Mouse (Mus musculus) G1E (cell line): ENCODE measurements at regions not wholly inside any gene's neighbourhood (a gene's known extent, or its start where the extent isn't known, plus 50 kb on each side); places are given as distances from the start of the nearest gene placed in this dataset.
A peak's percentile ranks its signal among the peaks of the same experiment; 100 is the strongest.

Experiments used
- ATAC-seq: 2 replicates; pipeline ENCODE4 v1.8.0; 2016; ENCODE audit warnings: mild to moderate bottlenecking; ENCODE audit not compliant: insufficient number of reproducible peaks, poor library complexity, low FRiP score, severe bottlenecking; ENCODE audit errors: extremely low read depth
- DNase-seq: peaks from one replicate; pipeline ENCODE4 v3.0.0; 2012; ENCODE audit warnings: low spot score
- H3K27me3 ChIP-seq: 2 replicates; pipeline ENCODE4 v1.6.1; 2012; ENCODE audit warnings: mild to moderate bottlenecking, low read length, inconsistent platforms; ENCODE audit not compliant: insufficient read depth
- H3K36me3 ChIP-seq: replicated peaks from 2 replicates; pipeline ENCODE3; 2012; ENCODE audit warnings: mild to moderate bottlenecking, inconsistent platforms
- H3K4me1 ChIP-seq: 2 replicates; pipeline ENCODE4 v1.6.1; 2012; ENCODE audit warnings: low read depth, low read length, inconsistent platforms, mixed read lengths; ENCODE audit not compliant: insufficient read depth
- H3K4me3 ChIP-seq: 2 replicates; pipeline ENCODE4 v1.5.1; 2012; ENCODE audit warnings: low read depth, mild to moderate bottlenecking, inconsistent platforms, low read length, moderate library complexity, mixed read lengths
- H3K9me3 ChIP-seq: replicated peaks from 2 replicates; pipeline ENCODE4 v1.6.1; 2012; ENCODE audit warnings: inconsistent platforms
- CTCF ChIP-seq: IDR thresholded peaks from 2 replicates; pipeline ENCODE4 v1.5.1; 2012; ENCODE audit warnings: low read depth, low read length, inconsistent platforms, mixed read lengths
- GATA1 ChIP-seq: IDR thresholded peaks from 2 replicates; pipeline ENCODE4 v1.6.1; 2012; ENCODE audit warnings: borderline replicate concordance, low read length, inconsistent platforms, mixed read lengths
- GATA2 ChIP-seq: IDR thresholded peaks from 2 replicates; pipeline ENCODE4 v1.6.1; 2012; ENCODE audit warnings: low read depth, low read length, inconsistent platforms, borderline replicate concordance
- POLR2AphosphoS5 ChIP-seq: IDR thresholded peaks from 2 replicates; pipeline ENCODE4 v1.6.1; 2012; ENCODE audit warnings: low read depth, low read length, inconsistent platforms; ENCODE audit not compliant: insufficient replicate concordance
- TAL1 ChIP-seq: conservative IDR thresholded peaks from 2 replicates; pipeline ENCODE4 v1.6.1; 2012; ENCODE audit warnings: low read depth, low read length, inconsistent platforms, mixed read lengths

DNA sequence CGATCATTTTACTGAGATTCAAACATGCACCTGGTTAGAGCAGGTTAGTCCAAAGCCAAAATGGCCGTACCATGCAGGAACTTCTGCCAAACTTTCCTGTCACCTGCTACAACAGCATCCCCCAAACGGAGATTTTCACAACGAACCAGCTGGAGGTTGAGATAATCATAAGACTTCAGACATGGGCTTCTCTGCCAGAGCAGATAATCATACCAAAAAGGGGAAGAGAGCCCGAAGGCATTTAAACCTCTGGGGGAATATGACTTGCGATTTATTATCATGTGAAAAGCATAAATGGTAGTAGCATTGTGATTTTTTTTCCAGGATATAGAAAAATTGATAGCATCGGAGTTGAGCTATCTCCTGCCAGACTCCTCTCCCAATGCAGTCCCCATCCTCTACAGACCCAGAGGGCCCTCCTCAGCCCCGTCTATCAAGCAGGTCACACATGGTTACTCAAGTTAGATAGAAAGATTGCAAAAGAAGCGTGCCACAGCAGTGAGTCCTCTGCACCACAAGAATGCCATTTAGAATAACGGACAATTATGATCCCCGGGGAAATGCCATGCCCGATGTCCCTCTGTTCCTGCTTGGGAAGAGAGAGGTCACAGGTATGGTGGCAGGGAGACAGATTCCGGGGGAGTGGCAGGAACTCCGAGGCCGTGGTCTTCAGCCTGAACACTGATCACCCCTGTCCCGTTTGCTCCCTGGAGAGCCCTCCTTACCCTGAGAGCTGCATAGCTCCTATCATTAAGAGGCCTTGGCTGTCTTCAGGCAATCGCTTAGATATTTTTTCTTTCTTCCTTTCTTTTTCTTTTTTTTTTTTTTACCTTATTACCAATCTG is 151.3 kb upstream of the Lmo4 start:
- TF ChIP-seq CTCF (no peak), POLR2AphosphoS5 (no peak), GATA1 (no peak), GATA2 (no peak), TAL1 (peak; percentile 90)
- peak; percentile 89 for ATAC-seq
- peak; percentile 21 for DNase-seq

DNA sequence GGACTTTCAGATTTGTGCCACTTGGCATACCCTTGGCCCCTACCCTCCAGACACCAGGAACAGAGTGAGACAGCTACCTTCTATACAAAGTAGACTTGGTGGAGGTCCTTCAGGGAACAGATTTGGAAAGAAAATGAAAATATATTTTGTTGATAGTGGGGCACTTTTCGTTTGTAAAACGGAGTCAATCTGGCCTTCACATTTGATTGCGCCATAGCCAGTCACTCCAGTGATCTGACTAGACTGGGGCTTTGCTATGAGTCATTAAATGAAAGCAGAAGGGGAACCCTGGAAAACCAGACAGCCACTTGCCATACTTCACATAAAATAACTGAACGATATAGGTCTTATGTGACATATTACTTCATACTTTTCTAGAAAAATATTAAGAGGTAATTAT is 147.5 kb upstream of the Lmo4 start:
- no peaks in the 10 kb centered on the region; the same call in 1 of the 2 replicates for H3K9me3 ChIP-seq
- peaks cover 29% of the 10 kb centered on the region for H3K4me1 ChIP-seq
- no peak overlapping the region for H3K4me3 ChIP-seq
- H3K36me3 ChIP-seq = no peaks in the 10 kb centered on the region
- H3K27me3 ChIP-seq = no peaks in the 10 kb centered on the region; the same call in 1 of the 2 replicates
- ATAC-seq (no peak), DNase-seq (no peak)
- TF ChIP-seq TAL1 (no peak), POLR2AphosphoS5 (no peak), GATA1 (no peak), GATA2 (no peak), CTCF (no peak)

More for the DNA sequence above, 151.3 kb upstream of the Lmo4 start:
- Histone ChIP-seq H3K4me3 (no peak overlapping the region; the same call in 1 of the 2 replicates), H3K36me3 (no peaks in the 10 kb centered on the region), H3K9me3 (peaks cover 7% of the 10 kb centered on the region), H3K27me3 (peaks cover 11% of the 10 kb centered on the region), H3K4me1 (peaks cover 39% of the 10 kb centered on the region)

- no peak for ATAC-seq
- DNase-seq = no peak
- Histone ChIP-seq H3K27me3 (peaks cover 11% of the 10 kb centered on the region), H3K4me3 (no peak overlapping the region), H3K4me1 (no peaks in the 10 kb centered on the region), H3K9me3 (no peaks in the 10 kb centered on the region), H3K36me3 (no peaks in the 10 kb centered on the region)
- TF ChIP-seq CTCF (no peak), POLR2AphosphoS5 (no peak)
Observed at GRCm38 (mm10) chr3:144348431-144348830, 143.4 kb upstream of the Lmo4 start.

- no peak for TF ChIP-seq CTCF
- no peak for TF ChIP-seq GATA2
- no peak for TF ChIP-seq POLR2AphosphoS5
- no peak for TF ChIP-seq GATA1
- no peak for TF ChIP-seq TAL1
- H3K4me3 ChIP-seq = no peak overlapping the region
- no peak for ATAC-seq
- no peaks in the 10 kb centered on the region for H3K4me1 ChIP-seq
- no peak for DNase-seq
- peaks cover 6% of the 10 kb centered on the region; the same call in 1 of the 2 replicates for H3K27me3 ChIP-seq
- no peaks in the 10 kb centered on the region for H3K36me3 ChIP-seq
- H3K9me3 ChIP-seq = no peaks in the 10 kb centered on the region
Observed at GRCm38 (mm10) chr3:144335237-144335636, 130.2 kb upstream of the Lmo4 start.

GRCm38 (mm10) chr3:144334201-144334600 is 129.2 kb upstream of the Lmo4 start:
- Histone ChIP-seq H3K4me3 (no peak overlapping the region), H3K27me3 (peaks cover 6% of the 10 kb centered on the region; the same call in 1 of the 2 replicates), H3K36me3 (no peaks in the 10 kb centered on the region), H3K4me1 (no peaks in the 10 kb centered on the region), H3K9me3 (no peaks in the 10 kb centered on the region)
- no peak for ATAC-seq
- no peak for DNase-seq
- TF ChIP-seq CTCF (no peak), POLR2AphosphoS5 (no peak), TAL1 (no peak)

GRCm38 (mm10) chr3:144332353-144332752 is 127.3 kb upstream of the Lmo4 start:
- ATAC-seq (no peak), DNase-seq (no peak)
- Histone ChIP-seq H3K9me3 (no peaks in the 10 kb centered on the region), H3K36me3 (no peaks in the 10 kb centered on the region), H3K4me3 (no peak overlapping the region), H3K4me1 (no peaks in the 10 kb centered on the region), H3K27me3 (peaks cover 6% of the 10 kb centered on the region; the same call in 1 of the 2 replicates)
- no peak for TF ChIP-seq CTCF
- no peak for TF ChIP-seq TAL1
- no peak for TF ChIP-seq GATA2
- no peak for TF ChIP-seq POLR2AphosphoS5
- no peak for TF ChIP-seq GATA1
